Mouse (Mus musculus) lung, embryonic 15.5 days (tissue): Measurements from ENCODE around the gene Slain2. TPM values are rescaled to one million over a fixed set of nuclear protein-coding genes. Genes with fewer than 3 reads are reported as not detected.
"Not testable (repeated sequence)": the region's sequence is repeated elsewhere in the genome, so short reads cannot be mapped to it uniquely, and the experiment has no call there.

ENCODE experiments used
- ATAC-seq: fragments of 200-750 bp; cut with Nextera tagmentation; 2 replicates; pipeline ENCODE4 v1.8.0; 2017; ENCODE audit warnings: moderate number of reproducible peaks, borderline replicate concordance; ENCODE audit not compliant: low FRiP score, low TSS enrichment; ENCODE audit errors: extremely low read depth
- H3K27ac ChIP-seq: fragments of 300-500 bp; sonication (generic); 2 replicates; pipeline ENCODE4 v1.5.1; 2015; ENCODE audit warnings: moderate library complexity, mild to moderate bottlenecking, inconsistent platforms
- H3K27me3 ChIP-seq: fragments of 300-500 bp; sonication (generic); 2 replicates; pipeline ENCODE4 v1.6.1; 2015; ENCODE audit warnings: inconsistent platforms
- H3K36me3 ChIP-seq: fragments of 300-500 bp; sonication (generic); 2 replicates; pipeline ENCODE4 v1.6.1; 2015; ENCODE audit warnings: inconsistent platforms
- H3K4me1 ChIP-seq: fragments of 300-500 bp; sonication (generic); 2 replicates; pipeline ENCODE4 v1.6.1; 2015; ENCODE audit warnings: inconsistent platforms
- H3K4me2 ChIP-seq: fragments of 300-500 bp; sonication (generic); 2 replicates; pipeline ENCODE4 v1.6.1; 2015; ENCODE audit warnings: inconsistent platforms, mild to moderate bottlenecking, moderate library complexity
- H3K4me3 ChIP-seq: fragments of 300-500 bp; sonication (generic); 2 replicates; pipeline ENCODE4 v1.5.1; 2015; ENCODE audit warnings: mild to moderate bottlenecking, inconsistent platforms
- H3K9ac ChIP-seq: fragments of 300-500 bp; sonication (generic); 2 replicates; pipeline ENCODE4 v1.6.1; 2015; ENCODE audit warnings: inconsistent platforms
- H3K9me3 ChIP-seq: fragments of 300-500 bp; sonication (generic); 2 replicates; pipeline ENCODE4 v1.6.1; 2016; ENCODE audit warnings: inconsistent platforms
- WGBS: fragments of 180-500 bp; shearing (Covaris S2); methylation state at CpG from one replicate; pipeline ENCODE4 v1.1.7; 2015; 5-methylcytosine and 5-hydroxymethylcytosine counted together
- polyA plus RNA-seq: library from polyadenylated mRNA; unstranded; fragments of >200 nt; fragmentation: Nextera tagmentation; extraction: Ambion mirVana; gene quantifications from 2 replicates; pipeline ENCODE4 v1.2.1, GENCODE M21; 2015

Gene Slain2
- polyA plus RNA-seq, 1 experiment from 2014 or later: 15.8 TPM

DNA sequence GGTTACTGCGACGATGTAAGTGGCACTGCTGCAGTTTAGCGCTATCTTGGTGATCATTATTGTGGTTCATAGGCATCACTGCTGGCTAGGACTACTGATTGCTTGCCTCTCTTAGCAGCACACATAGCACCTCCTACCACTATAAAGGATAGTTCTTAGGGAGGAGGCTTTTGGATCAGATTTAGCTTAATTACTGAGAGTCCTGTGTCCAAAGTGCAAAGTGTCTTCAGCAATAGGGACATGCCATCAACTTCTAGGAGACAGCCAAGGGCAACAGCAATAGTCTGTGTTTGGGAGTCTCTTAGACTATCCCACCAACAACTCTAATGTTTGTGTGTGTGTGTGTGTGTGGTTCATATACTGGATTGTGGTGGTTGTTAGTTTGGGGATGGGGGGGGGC, 8.7 kb downstream of the Slain2 start:
- 96% methylated on average over 3 of the region's 3 CpGs for WGBS
- H3K4me2 ChIP-seq: no peak overlapping the region
- H3K27me3 ChIP-seq: no peaks in the 10 kb centered on the region
- H3K27ac ChIP-seq: no peak overlapping the region
- H3K4me3 ChIP-seq: no peak overlapping the region
- peaks cover 4% of the 10 kb centered on the region; the same call in 1 of the 2 replicates for H3K4me1 ChIP-seq
- H3K9me3 ChIP-seq: no peaks in the 10 kb centered on the region
- no peaks in the 10 kb centered on the region for H3K36me3 ChIP-seq
- no peak for ATAC-seq
- H3K9ac ChIP-seq: no peak overlapping the region

DNA sequence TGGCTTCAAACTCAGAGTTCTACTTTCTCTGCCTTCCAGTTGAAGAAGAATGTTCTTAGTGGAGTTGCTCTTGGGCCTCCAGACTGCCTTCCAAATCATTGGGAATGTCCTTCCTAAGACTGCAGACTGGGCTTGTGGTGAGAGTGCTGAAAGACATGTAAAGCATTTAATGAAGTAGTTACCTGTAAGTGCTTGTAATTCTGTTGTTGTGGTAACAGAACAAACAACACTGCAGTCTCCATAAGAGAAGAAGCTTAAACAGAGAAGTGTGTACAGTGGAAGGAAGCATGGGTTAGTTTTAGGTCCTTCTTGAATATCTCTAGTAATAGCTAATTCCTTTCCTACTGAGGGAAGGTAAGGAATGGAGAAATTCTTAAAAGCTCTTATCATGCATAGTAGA, 13.0 kb downstream of the Slain2 start:
- no peaks in the 10 kb centered on the region for H3K9me3 ChIP-seq
- H3K27me3 ChIP-seq: no peaks in the 10 kb centered on the region
- H3K27ac ChIP-seq: no peak overlapping the region
- no peak overlapping the region for H3K4me3 ChIP-seq
- H3K36me3 ChIP-seq: no peaks in the 10 kb centered on the region
- H3K9ac ChIP-seq: no peak overlapping the region
- H3K4me1 ChIP-seq: no peaks in the 10 kb centered on the region; the same call in 1 of the 2 replicates
- no peak overlapping the region for H3K4me2 ChIP-seq
- ATAC-seq: no peak

DNA sequence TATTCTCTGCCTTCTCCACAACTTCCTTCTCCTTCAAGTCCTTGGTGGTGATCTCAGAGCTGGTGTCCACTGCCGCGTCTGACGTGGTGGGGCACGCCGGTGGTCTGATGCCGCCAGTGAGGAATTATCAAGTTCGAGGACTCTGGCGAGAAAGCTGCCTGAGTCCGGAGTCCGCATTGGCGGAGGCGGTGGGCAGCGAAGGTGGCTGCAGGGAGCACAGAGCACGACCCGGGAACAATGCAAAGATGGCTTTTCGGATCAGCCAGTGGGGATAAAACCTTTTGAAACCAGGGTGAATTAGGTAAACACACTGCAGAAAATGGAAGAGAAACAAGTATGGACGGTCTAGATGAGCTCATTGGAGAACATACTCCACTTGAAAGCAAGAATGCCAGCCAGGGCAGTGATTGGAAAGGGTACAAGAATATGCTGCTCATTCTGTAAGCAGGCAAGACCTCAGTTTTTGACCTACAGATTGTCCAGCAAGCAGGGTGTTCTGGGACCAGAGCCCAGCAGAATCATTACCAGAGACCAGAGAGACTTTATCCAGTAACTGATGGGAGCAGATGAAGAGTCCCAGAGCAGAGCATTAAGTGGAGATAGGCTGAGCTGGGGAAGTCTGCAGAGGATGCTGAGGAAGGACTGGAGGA, 19.0 kb downstream of the Slain2 start:
- Histone ChIP-seq H3K4me2 (no peak overlapping the region), H3K36me3 (no peaks in the 10 kb centered on the region), H3K9me3 (no peaks in the 10 kb centered on the region), H3K27ac (no peak overlapping the region), H3K4me1 (no peaks in the 10 kb centered on the region), H3K27me3 (no peaks in the 10 kb centered on the region), H3K4me3 (no peak overlapping the region), H3K9ac (no peak overlapping the region)
- WGBS: 90% methylated on average over 17 of the region's 17 CpGs
- no peak for ATAC-seq

DNA sequence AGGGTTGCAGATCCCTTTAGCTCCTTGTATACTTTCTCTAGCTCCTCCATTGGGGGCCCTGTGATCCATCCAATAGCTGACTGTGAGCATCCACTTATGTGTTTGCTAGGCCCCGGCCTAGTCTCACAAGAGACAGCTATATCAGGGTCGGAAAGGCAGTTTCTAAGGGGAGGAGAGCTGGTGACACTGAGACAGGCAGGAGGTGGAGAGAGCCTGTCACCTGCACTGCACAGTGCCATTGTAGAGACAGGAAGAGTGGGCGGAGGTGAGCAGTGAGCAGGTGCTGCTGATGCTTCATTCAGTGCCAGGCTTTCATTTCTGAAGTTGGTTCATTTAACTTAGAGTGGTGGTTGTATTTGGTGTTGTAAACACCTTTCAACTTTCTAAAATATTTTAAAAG, 24.3 kb downstream of the Slain2 start:
- H3K36me3 ChIP-seq, H3K9me3 ChIP-seq, H3K4me3 ChIP-seq, H3K27me3 ChIP-seq, H3K27ac ChIP-seq, H3K9ac ChIP-seq, H3K4me2 ChIP-seq, H3K4me1 ChIP-seq, ATAC-seq: not testable (repeated sequence)
- 85% methylated on average over 3 of the region's 3 CpGs for WGBS

DNA sequence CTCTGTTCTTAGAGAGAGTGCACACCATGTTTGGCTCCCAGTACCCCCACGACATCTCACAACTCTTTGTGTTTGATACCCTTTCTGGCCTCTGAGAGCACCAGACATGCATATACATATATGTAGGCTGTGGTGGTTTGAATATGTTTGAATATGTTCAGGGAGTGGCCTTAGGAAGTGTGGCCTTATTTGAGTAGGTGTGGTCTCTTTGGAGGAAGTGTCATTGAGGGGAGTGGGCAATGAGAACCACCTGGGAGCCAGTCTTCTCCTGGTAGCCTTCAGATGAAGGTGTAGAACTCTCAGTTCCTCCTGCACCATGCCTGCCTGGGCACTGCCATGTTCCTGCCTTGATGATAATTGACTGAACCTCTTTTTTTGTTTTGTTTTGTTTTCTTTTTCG, 25.2 kb downstream of the Slain2 start:
- ATAC-seq: no peak
- Histone ChIP-seq H3K4me1 (no peaks in the 10 kb centered on the region), H3K36me3 (no peaks in the 10 kb centered on the region), H3K9me3 (no peaks in the 10 kb centered on the region), H3K27ac (no peak overlapping the region), H3K27me3 (no peaks in the 10 kb centered on the region), H3K4me2 (no peak overlapping the region), H3K9ac (no peak overlapping the region), H3K4me3 (no peak overlapping the region)
- WGBS: 84% methylated on average over 2 of the region's 2 CpGs

DNA sequence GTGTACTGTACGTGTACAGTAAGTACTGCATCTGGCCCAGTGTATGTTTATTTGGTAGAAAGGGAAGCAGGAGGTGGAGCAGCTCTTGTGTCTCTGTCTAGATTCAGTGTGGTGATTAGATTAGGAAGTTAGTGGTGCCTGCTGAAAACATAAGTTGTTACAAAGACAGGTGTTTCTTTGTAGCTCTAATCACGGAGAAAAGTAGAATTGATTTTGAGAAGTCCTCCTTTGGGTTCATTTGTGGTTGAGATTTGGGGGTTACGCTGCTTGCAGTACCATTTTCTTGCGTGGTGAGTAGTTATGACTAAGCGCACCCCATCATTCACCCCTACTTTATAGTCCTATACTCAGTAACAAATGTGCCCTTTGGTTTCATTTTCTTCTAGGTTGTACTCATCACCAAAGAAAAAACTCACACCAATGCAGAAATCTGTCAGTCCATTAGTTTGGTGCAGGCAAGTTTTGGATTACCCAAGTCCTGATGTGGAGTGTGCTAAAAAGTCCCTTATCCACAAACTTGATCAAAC, 26.9 kb downstream of the Slain2 start:
- Histone ChIP-seq H3K4me1 (no peaks in the 10 kb centered on the region), H3K9me3 (no peaks in the 10 kb centered on the region), H3K4me2 (no peak overlapping the region), H3K9ac (no peak overlapping the region), H3K27me3 (no peaks in the 10 kb centered on the region), H3K4me3 (no peak overlapping the region), H3K27ac (no peak overlapping the region), H3K36me3 (no peaks in the 10 kb centered on the region)
- 80% methylated on average over 5 of the region's 5 CpGs for WGBS
- no peak for ATAC-seq

DNA sequence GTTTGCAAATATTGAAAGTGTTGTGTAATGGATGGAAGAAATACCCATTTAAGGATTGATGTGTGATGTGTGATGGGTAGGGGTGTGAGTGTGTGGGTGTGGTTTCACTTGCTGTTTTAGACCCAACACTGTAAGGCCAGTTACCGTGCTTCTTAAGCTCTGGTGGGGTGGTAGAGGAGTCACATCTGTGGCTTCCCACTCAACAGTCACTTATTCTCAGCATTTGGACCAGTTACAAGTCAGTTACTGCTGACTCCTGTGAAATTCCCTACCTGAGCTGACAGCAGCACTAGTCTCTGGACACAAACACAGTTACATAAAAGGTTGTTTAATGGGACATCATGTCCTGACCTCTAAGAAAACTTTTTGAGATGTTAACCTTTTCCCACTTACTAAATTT, 34.0 kb downstream of the Slain2 start:
- H3K27me3 ChIP-seq: no peaks in the 10 kb centered on the region
- H3K4me3 ChIP-seq: no peak overlapping the region
- no peak overlapping the region for H3K4me2 ChIP-seq
- no peak for ATAC-seq
- H3K36me3 ChIP-seq: peaks cover 8% of the 10 kb centered on the region; the same call in 1 of the 2 replicates
- no peaks in the 10 kb centered on the region for H3K4me1 ChIP-seq
- 72% methylated on average over 1 of the region's 1 CpGs for WGBS
- no peak overlapping the region for H3K9ac ChIP-seq
- no peak overlapping the region for H3K27ac ChIP-seq
- H3K9me3 ChIP-seq: no peaks in the 10 kb centered on the region

DNA sequence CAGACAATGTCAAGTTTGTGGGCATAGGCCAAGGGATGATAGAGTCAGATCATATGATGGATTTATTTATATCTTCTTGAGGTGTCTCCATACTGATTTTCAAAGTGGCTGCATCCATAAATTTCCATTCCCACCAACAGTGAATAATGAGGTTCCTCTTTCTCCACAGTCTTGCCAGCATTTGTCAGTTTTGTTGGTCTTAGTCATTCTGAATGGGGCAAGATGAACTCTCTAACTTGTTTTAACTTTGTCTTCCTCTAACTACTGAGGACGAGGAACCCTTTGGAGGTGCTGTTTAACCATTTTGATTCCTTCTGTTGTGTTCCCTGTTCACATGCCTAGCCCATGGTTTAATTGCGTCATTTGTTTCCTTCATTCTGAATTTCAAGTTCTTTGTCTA, 36.1 kb downstream of the Slain2 start:
- no peak overlapping the region for H3K27ac ChIP-seq
- H3K9me3 ChIP-seq: no peaks in the 10 kb centered on the region
- no peak overlapping the region for H3K4me3 ChIP-seq
- no peak for ATAC-seq
- 86% methylated on average over 2 of the region's 2 CpGs for WGBS
- H3K4me2 ChIP-seq: no peak overlapping the region
- H3K4me1 ChIP-seq: no peaks in the 10 kb centered on the region
- H3K9ac ChIP-seq: no peak overlapping the region
- H3K36me3 ChIP-seq: peaks cover 8% of the 10 kb centered on the region; the same call in 1 of the 2 replicates
- no peaks in the 10 kb centered on the region for H3K27me3 ChIP-seq

DNA sequence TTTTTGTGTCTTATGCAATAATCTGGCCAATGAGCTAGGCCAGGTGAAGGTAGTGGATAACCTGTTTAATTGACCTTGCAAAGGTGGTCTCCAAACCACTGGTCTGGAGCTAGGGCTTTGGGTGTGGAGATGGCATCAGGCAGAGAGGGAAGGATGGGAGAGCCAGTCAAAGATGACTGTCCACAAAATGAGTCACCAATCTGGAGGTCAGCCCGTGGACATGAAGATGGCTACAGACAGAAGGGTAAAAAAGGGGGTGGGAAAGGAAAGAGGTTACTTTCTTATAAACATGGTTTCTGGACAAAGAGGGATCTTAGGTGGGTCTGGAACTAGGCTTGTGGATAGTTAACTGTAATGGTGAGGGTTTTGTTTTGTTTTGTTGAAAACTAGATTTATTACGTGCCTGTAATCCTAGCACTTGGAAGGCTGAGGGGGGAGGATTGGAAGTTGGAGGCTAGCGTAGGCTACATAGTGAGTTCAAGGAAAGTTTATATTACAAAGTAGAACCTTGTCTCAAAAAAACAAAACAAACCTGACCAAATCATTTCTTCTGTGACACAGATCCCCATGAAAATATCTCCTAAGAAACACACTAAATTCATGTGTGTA, 40.0 kb downstream of the Slain2 start:
- H3K36me3 ChIP-seq: peaks cover 15% of the 10 kb centered on the region
- ATAC-seq: no peak
- H3K27ac ChIP-seq: no peak overlapping the region

DNA sequence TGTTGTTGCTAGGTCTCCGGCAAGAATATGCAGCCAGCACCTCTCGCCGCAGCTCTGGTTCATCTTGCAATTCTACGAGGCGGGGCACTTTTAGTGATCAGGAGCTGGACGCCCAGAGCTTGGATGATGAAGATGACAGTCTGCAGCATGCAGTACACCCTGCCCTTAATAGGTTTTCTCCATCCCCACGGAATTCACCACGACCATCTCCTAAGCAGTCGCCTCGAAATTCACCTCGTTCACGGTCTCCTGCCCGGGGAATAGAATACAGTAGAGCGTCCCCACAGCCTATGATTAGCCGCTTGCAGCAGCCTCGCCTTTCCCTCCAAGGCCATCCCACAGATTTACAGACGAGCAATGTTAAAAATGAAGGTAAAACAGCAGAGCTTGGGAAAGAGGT, 43.2 kb downstream of the Slain2 start:
- Histone ChIP-seq H3K27me3 (no peaks in the 10 kb centered on the region), H3K36me3 (peaks cover 13% of the 10 kb centered on the region), H3K4me1 (no peaks in the 10 kb centered on the region), H3K4me3 (no peak overlapping the region), H3K27ac (no peak overlapping the region), H3K9ac (no peak overlapping the region), H3K4me2 (no peak overlapping the region), H3K9me3 (no peaks in the 10 kb centered on the region)
- ATAC-seq: no peak
- 89% methylated on average over 17 of the region's 17 CpGs for WGBS

More for the DNA sequence above, 40.0 kb downstream of the Slain2 start:
- Histone ChIP-seq H3K4me3 (no peak overlapping the region), H3K4me2 (no peak overlapping the region), H3K4me1 (no peaks in the 10 kb centered on the region), H3K27me3 (no peaks in the 10 kb centered on the region), H3K9ac (no peak overlapping the region), H3K9me3 (no peaks in the 10 kb centered on the region)
- 57% methylated on average over 3 of the region's 3 CpGs for WGBS

DNA sequence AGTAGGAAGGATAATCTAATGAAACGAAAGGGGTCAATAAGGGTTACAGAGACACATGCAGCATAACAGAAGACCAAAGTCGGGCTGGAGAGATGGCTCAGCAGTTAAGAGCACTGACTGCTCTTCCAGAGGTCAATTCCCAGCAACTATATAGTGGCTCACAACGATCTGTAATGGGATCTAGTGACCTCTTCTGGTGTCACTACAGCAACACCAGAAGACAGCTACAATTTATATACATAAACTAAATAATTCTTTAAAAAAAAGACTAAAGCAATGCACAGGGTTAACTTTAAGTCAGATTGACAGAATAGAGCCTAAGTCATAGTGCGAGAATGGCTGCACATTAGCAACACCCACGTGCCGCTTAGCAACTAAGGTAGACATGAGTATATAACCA, 46.0 kb downstream of the Slain2 start:
- Histone ChIP-seq H3K9me3 (no peaks in the 10 kb centered on the region), H3K36me3 (peaks cover 16% of the 10 kb centered on the region)

DNA sequence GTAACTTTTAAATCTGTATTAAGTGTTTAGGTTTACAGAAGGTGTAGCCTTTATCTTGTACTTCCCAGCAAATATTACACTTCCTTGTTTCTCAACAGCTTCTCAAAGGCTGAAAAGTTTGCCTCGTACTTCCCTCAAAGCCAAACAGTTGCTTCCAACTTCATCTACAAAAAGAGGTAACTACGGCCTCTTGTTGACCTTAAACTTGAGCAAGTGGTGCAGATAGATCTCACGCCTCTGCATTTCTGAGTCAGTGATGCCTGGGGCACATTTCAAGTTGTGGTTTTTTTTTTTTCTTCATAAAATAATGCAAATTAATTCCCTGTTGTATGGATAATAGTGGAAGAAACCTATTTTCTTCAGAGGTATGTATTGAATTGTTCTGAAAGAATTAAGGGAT, 51.6 kb downstream of the Slain2 start:
- H3K27ac ChIP-seq: no peak overlapping the region
- no peak overlapping the region for H3K4me3 ChIP-seq
- no peaks in the 10 kb centered on the region for H3K4me1 ChIP-seq
- no peaks in the 10 kb centered on the region for H3K9me3 ChIP-seq
- no peak overlapping the region for H3K4me2 ChIP-seq
- no peaks in the 10 kb centered on the region for H3K27me3 ChIP-seq
- 75% methylated on average over 3 of the region's 3 CpGs for WGBS
- no peak overlapping the region for H3K9ac ChIP-seq
- no peak for ATAC-seq
- H3K36me3 ChIP-seq: peaks cover 19% of the 10 kb centered on the region

More for the DNA sequence above, 46.0 kb downstream of the Slain2 start:
- Histone ChIP-seq H3K4me3 (no peak overlapping the region), H3K4me2 (no peak overlapping the region), H3K4me1 (no peaks in the 10 kb centered on the region), H3K27me3 (no peaks in the 10 kb centered on the region), H3K27ac (no peak overlapping the region), H3K9ac (no peak overlapping the region)
- 62% methylated on average over 6 of the region's 6 CpGs for WGBS
- no peak for ATAC-seq
